Mouse (Mus musculus) urinary bladder, postnatal 25 days (tissue): ENCODE results near the gene Ubr7.
A peak's percentile ranks its signal among the peaks of the same experiment; 100 is the strongest.

ENCODE experiments used
- DNase-seq: peaks from one replicate; pipeline ENCODE4 v3.0.0; 2022; ENCODE audit warnings: low spot score

Gene Ubr7

GRCm38 (mm10) chr12:102743036-102743588 is 14.7 kb upstream of the Ubr7 start:
- DNase-seq, result no peak

GRCm38 (mm10) chr12:102743589-102744574 is 13.9 kb upstream of the Ubr7 start, which contains the start of the genes Moap1 and Tmem251:
Gene Moap1, minus strand, starts transcription at chr12:102743661.
Gene Tmem251, plus strand, starts transcription at chr12:102743762.
- peak; percentile 80 for DNase-seq

DNA sequence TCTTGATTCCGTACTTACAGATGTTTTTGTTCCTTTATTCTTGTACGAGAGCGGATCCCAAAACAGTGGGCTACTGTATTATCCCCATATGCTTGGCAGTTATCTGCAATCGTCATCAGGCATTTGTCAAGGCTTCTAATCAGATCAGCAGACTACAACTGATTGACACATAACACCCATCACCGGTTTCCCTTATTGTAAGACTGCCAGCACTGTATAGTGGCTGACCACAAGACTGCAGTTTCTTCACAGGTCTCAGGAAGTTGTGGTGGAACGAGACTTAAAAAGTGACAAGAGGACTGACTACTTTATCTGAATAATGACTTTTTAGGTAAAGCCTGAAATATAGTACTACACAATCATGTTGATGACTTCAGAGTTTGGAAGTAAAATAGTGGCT is 12.9 kb upstream of the Ubr7 start:
- DNase-seq, result no peak

GRCm38 (mm10) chr12:102748256-102748655 is 9.5 kb upstream of the Ubr7 start:
- DNase-seq, result no peak

- no peak for DNase-seq
These were observed 1.5 kb upstream of the Ubr7 start for GRCm38 (mm10) chr12:102756304-102756703.

DNA sequence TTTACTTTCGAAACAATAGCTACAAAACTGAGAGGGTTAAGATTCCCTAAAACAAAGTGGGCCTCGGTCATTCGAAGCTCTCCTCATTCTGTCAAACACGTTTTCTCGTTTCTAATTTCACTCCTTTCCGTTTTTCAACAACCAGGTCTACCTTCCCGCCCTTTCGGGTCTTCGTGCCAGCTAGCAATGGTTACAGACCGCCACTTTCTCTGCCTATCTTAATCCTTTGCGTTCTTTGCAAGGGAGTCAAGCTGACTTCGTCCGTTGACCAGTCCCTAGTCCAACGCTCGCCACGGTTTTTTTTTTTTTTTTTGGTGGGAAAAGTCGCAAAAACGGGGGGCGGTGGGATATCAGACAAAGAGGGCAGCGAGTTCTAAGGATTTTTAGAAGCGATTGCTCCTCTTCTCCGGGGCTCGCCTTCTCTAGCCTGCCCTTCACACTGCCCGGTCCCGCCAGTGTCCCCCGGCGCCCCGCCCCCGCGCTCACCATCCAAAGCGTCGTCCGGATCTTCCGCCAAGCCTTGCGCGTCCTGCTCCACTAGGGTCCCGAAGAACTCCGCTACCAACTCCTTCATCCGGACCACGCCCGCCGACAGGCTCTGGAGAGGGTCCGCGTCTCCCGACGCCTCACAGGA is 595 bp upstream of the Ubr7 start:
- peak; percentile 85 for DNase-seq

GRCm38 (mm10) chr12:102758403-102758756 is 613 bp downstream of the Ubr7 start, which contains the start of gene Gm20604:
Gene Gm20604, minus strand, starts transcription at chr12:102758672.
- DNase-seq, result no peak

GRCm38 (mm10) chr12:102758936-102759335 is 1.2 kb downstream of the Ubr7 start:
- DNase-seq, result no peak

DNA sequence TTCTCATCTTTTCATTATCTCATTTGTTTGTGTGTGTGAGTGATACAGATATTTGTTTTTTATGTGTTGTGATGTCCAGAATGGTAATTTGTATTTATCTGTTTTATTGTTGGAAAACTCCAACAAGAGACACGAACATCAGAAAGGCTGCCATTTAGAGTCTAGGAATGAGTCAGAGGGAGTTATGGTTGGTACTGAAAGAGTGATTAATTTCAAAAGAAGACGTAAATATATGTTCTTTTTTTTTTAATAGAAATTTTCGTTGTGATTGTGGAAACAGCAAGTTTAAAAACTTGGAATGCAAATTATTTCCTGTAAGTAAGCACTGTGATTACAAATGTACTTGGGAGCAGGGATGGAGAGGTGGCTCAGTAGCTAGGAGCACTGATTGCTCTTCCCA is 3.9 kb downstream of the Ubr7 start:
- DNase-seq, result no peak

GRCm38 (mm10) chr12:102763696-102764095 is 5.9 kb downstream of the Ubr7 start:
- no peak for DNase-seq

- no peak for DNase-seq
These were observed 11.2 kb downstream of the Ubr7 start for GRCm38 (mm10) chr12:102769000-102769399.

DNA sequence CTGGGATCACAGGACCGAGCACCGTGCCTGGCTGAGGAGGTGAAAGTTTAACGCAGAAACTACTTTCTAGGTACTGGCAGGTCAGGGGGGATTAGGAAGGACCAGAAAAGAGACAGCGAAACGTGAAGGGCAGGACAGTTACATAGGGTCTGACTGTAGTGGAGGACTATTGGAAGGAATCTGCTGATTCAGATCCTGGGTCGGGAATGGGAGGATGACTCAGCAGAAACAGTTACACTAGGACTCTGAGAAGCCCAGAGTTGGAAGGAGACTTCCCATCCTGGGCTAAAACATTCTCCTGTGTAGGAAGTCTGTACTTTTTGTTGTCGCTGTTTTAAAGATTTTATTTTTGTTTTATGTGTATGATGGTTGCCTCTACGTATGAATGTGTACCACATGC is 13.8 kb downstream of the Ubr7 start:
- DNase-seq, result no peak

DNA sequence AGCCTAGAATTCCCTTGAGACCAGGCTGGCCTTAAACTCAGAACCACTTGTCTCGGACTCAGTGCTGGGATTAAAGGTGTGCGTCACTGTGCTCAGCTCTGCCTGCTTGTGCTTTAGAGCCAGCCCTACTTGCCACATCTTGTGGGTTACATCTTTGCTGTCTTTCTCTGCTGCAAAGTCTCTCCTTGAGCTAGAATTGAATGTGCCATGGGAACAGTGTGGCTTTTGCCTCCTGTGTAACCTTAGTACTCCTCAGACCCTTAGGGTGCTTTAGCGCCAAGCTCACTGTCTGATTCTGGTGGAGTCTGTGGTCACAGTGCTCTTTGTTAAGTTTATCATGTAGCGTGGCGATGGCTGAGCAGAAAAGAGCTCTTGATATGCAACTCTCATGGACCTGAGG is 14.9 kb downstream of the Ubr7 start:
- DNase-seq, result no peak

DNA sequence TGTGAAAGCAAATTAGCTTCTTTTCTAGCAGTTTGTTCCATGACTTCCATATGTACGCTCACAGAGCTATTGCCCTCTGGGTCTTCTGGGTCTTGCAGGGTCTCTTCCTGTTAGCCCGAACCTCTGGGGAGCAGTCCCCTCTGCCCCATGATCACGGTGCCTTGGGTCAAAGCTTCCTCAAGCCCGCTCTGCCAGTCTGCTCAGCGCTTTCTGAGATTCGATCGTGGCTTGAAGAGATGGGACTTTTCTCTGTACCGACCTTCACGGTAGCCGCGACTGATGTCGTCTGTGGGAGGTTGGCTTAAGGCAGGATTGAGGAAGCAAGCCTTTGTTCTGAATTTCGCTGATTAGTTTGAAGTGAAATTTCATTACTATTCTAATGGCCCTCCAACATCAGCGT is 18.3 kb downstream of the Ubr7 start:
- DNase-seq, result no peak

GRCm38 (mm10) chr12:102778151-102778550 is 20.4 kb downstream of the Ubr7 start:
- DNase-seq, result no peak

- DNase-seq, result no peak
These were observed 21.7 kb downstream of the Ubr7 start for GRCm38 (mm10) chr12:102779452-102779851.

- DNase-seq, result no peak
These were observed 25.1 kb downstream of the Ubr7 start for GRCm38 (mm10) chr12:102782841-102783240.

DNA sequence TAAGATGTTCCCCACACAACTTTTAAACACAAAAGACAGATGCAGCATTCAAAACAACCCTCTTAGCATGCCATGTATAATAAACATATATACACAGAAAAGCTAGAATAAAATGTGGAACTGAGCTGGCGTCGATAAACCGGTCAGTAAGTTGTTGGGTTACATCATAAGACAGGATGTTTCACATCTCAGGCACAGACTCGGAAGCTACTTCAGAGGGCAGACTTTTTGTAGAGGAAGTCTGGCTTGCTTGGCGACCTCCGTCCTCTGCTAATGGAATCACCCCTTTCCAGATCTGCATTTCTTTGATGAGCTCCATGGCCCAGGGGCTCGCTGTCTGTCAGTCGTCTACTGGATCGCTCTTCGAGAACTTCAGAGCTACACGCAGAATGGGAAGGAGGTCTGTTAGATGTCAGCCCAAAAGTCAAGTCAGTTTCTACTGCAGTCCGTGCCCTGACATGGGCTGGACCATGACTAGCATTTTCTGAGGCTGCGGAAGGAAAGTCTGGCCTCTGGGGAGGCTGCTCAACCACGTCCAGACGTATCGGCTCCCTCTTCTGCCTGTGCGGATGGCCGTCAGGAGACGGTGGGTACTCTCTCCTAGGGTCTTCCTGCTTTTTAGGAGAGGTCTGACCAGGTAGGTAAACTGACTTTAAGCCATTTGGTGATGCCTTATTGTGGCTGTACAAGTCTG is 27.3 kb downstream of the Ubr7 start:
- no peak for DNase-seq

GRCm38 (mm10) chr12:102785593-102785985 is 27.8 kb downstream of the Ubr7 start:
- DNase-seq, result no peak

DNA sequence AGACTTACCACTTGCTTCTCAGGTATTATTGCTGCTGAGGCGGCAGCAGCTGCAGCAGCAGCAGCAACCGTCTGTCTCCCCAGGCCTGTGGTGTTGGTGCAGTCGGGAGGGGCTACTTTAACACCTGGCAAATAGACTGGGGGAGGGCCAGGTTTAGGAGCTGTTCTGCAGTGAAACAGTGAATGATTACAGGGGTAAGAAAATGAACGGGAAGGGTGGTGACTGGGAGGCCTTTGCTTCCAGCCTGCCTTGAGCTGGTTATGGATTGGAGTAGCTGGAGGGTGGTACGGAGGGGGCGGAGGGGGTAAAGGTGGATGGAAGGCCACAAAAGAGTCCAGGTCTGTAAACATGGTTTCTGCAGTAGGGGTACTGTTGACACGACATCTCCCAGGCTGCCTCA is 30.2 kb downstream of the Ubr7 start:
- DNase-seq, result no peak

DNA sequence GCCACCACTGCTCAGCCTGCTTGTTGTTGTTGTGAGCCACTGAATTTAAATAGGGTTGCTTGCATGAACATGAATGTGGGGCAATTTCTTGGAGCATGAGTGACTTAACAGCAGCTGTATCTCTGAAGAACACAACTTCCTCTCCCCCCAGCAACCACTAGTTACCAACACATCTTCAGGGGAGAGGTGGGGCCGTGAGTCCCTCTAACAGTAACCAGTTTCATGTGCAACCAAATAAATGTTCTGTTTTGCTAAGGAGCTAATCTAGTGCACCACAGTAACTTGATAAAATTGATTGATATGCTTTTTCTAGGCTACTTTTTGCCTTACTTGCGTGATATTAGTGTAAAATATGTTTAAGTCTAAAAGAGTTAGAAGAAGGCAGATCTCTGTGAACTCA is 41.8 kb downstream of the Ubr7 start:
- DNase-seq, result no peak

DNA sequence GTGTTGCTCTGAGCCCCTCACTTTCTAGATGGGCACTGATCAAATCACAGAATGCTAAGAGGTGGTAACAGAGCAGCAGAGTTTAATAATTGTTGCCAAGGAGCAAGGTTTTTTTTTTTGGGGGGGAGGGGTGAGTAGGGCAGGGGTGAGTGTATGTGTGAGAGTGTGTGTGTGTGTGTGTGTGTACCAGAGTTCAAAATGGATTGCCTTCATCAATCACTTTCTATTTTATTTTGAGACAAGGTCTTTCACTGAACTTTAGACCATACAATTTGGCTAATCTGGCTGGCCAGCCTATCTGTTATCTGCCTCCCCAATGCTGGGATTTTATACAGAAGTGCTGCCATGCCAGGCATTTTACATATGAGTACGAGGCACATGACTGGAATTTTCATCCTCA is 57.1 kb downstream of the Ubr7 start:
- DNase-seq, result no peak
